Mouse (Mus musculus) stomach, postnatal 0 days (tissue): ENCODE results near the gene Ptges3. TPM values are rescaled to one million over a fixed set of nuclear protein-coding genes. Genes with fewer than 3 reads are reported as not detected.
A peak's percentile ranks its signal among the peaks of the same experiment; 100 is the strongest.

Experiments used
- ATAC-seq: fragments of 200-750 bp; cut with Nextera tagmentation; 2 replicates; pipeline ENCODE4 v1.8.0; 2017; ENCODE audit not compliant: low FRiP score, low TSS enrichment
- DNase-seq: peaks from one replicate; pipeline ENCODE4 v3.0.0-alpha.2; 2016; ENCODE audit warnings: low spot score
- H3K27ac ChIP-seq: fragments of 300-500 bp; sonication (generic); replicated peaks from 2 replicates; pipeline ENCODE4 v1.5.1; 2014; ENCODE audit warnings: mild to moderate bottlenecking, control low read depth
- H3K27me3 ChIP-seq: fragments of 300-500 bp; sonication (generic); 2 replicates; pipeline ENCODE4 v1.6.1; 2014; ENCODE audit warnings: low read length; ENCODE audit not compliant: control insufficient read depth, insufficient read depth
- H3K36me3 ChIP-seq: fragments of 300-500 bp; sonication (generic); 2 replicates; pipeline ENCODE4 v1.6.1; 2014; ENCODE audit warnings: low read length, mixed read lengths; ENCODE audit not compliant: control insufficient read depth, insufficient read depth
- H3K4me1 ChIP-seq: fragments of 300-500 bp; sonication (generic); replicated peaks from 2 replicates; pipeline ENCODE4 v1.6.1; 2014; ENCODE audit warnings: antibody characterized with exemption; ENCODE audit not compliant: control insufficient read depth, insufficient read depth
- H3K4me2 ChIP-seq: fragments of 300-500 bp; sonication (generic); replicated peaks from 2 replicates; pipeline ENCODE4 v1.6.1; 2014; ENCODE audit warnings: low read depth, mild to moderate bottlenecking, control low read depth, moderate library complexity
- H3K4me3 ChIP-seq: fragments of 300-500 bp; sonication (generic); 2 replicates; pipeline ENCODE4 v1.5.1; 2014; ENCODE audit warnings: low read depth, low read length, control low read depth
- H3K9ac ChIP-seq: fragments of 300-500 bp; sonication (generic); 2 replicates; pipeline ENCODE4 v1.6.1; 2014; ENCODE audit warnings: mild to moderate bottlenecking, low read length, control low read depth, mixed read lengths
- H3K9me3 ChIP-seq: fragments of 300-500 bp; sonication (generic); 2 replicates; pipeline ENCODE4 v1.6.1; 2016; ENCODE audit warnings: low read length; ENCODE audit not compliant: control insufficient read depth
- CTCF ChIP-seq: IDR thresholded peaks from 2 replicates; pipeline ENCODE4 v1.5.1; 2016; ENCODE audit warnings: antibody characterized with exemption, low read depth, mild to moderate bottlenecking, moderate library complexity
- EP300 ChIP-seq: optimal IDR thresholded peaks from 2 replicates; pipeline ENCODE3; 2016; ENCODE audit warnings: antibody characterized with exemption
- WGBS: fragments of 180-500 bp; shearing (Covaris S2); extraction: QIAGEN DNeasy Blood & Tissue Kit; methylation state at CpG from one replicate; pipeline ENCODE4 v1.1.7; 2014; 5-methylcytosine and 5-hydroxymethylcytosine counted together
- polyA plus RNA-seq: library from polyadenylated mRNA; unstranded; fragments of >200 nt; fragmentation: Nextera tagmentation; extraction: Ambion mirVana; gene quantifications from 2 replicates; pipeline ENCODE4 v1.2.1, GENCODE M21; 2015

The Ptges3 gene
- polyA plus RNA-seq, result 297 and 316 TPM in 2 replicates

GRCm38 (mm10) chr10:128058601-128059151 is at the start of gene Ptges3:
Ptges3 (plus strand) TSS chr10:128058954.
- H3K27me3 ChIP-seq, result no peaks in the 10 kb centered on the region
- ATAC-seq, result peak; percentile 93
- peak; percentile 63 for TF ChIP-seq EP300
- TF ChIP-seq CTCF, result no peak
- peak; percentile 98 for DNase-seq
- H3K9me3 ChIP-seq, result no peaks in the 10 kb centered on the region
- H3K4me1 ChIP-seq, result no peaks in the 10 kb centered on the region
- H3K27ac ChIP-seq, result peak within 1 kb of the TSS; percentile 98
- H3K36me3 ChIP-seq, result no peaks in the 10 kb centered on the region
- peak within 1 kb of the TSS; percentile 89 for H3K9ac ChIP-seq
- H3K4me2 ChIP-seq, result peak within 1 kb of the TSS; percentile 77
- under 1% methylated on average over 64 of the region's 72 CpGs for WGBS
- H3K4me3 ChIP-seq, result peak within 1 kb of the TSS; percentile 87

GRCm38 (mm10) chr10:128009735-128010134 is 49.0 kb upstream of the Ptges3 start:
- 80% methylated on average over 5 of the region's 5 CpGs for WGBS
- no peak overlapping the region for H3K9ac ChIP-seq
- H3K4me2 ChIP-seq, result no peak overlapping the region
- no peaks in the 10 kb centered on the region for H3K9me3 ChIP-seq
- H3K4me3 ChIP-seq, result no peak overlapping the region
- no peak for TF ChIP-seq CTCF
- no peak for TF ChIP-seq EP300
- DNase-seq, result no peak
- no peaks in the 10 kb centered on the region for H3K4me1 ChIP-seq
- H3K36me3 ChIP-seq, result no peaks in the 10 kb centered on the region
- H3K27me3 ChIP-seq, result no peaks in the 10 kb centered on the region
- ATAC-seq, result no peak
- no peak overlapping the region for H3K27ac ChIP-seq

- ATAC-seq (peak; percentile 90), DNase-seq (peak; percentile 87)
- Histone ChIP-seq H3K4me1 (0 out of 2 replicates have a peak, but pooled peaks cover 2% of the 10 kb centered on the region), H3K4me2 (peak within 1 kb of the TSS; percentile 71), H3K27me3 (no peaks in the 10 kb centered on the region), H3K27ac (0 out of 2 replicates have a peak within 1 kb of the TSS, but pooled peaks have one; percentile 45), H3K4me3 (peak within 1 kb of the TSS; percentile 61), H3K36me3 (no peaks in the 10 kb centered on the region), H3K9ac (peak within 1 kb of the TSS; percentile 62), H3K9me3 (no peaks in the 10 kb centered on the region)
- no peak for TF ChIP-seq CTCF
- TF ChIP-seq EP300, result no peak
- 2% methylated on average over 31 of the region's 31 CpGs for WGBS
Observed at GRCm38 (mm10) chr10:128015068-128015934, 43.5 kb upstream of the Ptges3 start, which contains the start of gene Prim1. Prim1 (plus strand) TSS chr10:128015168.

GRCm38 (mm10) chr10:128022196-128022595 is 36.6 kb upstream of the Ptges3 start:
- WGBS, result 95% methylated on average over 5 of the region's 5 CpGs
- no peaks in the 10 kb centered on the region for H3K9me3 ChIP-seq
- no peak overlapping the region for H3K4me3 ChIP-seq
- H3K9ac ChIP-seq, result no peak overlapping the region
- H3K4me1 ChIP-seq, result no peaks in the 10 kb centered on the region
- DNase-seq, result no peak
- TF ChIP-seq EP300, result no peak
- TF ChIP-seq CTCF, result no peak
- H3K36me3 ChIP-seq, result peaks cover 19% of the 10 kb centered on the region
- H3K4me2 ChIP-seq, result no peak overlapping the region
- no peaks in the 10 kb centered on the region for H3K27me3 ChIP-seq
- no peak for ATAC-seq
- H3K27ac ChIP-seq, result no peak overlapping the region

GRCm38 (mm10) chr10:128023496-128023895 is 35.3 kb upstream of the Ptges3 start:
- H3K4me3 ChIP-seq, result no peak overlapping the region
- H3K9me3 ChIP-seq, result no peaks in the 10 kb centered on the region
- TF ChIP-seq EP300, result no peak
- no peak for TF ChIP-seq CTCF
- DNase-seq (no peak), ATAC-seq (no peak)
- no peak overlapping the region for H3K9ac ChIP-seq
- H3K36me3 ChIP-seq, result peaks cover 19% of the 10 kb centered on the region
- H3K27me3 ChIP-seq, result no peaks in the 10 kb centered on the region
- WGBS, result 93% methylated on average over 10 of the region's 10 CpGs
- H3K4me1 ChIP-seq, result no peaks in the 10 kb centered on the region
- no peak overlapping the region for H3K4me2 ChIP-seq
- H3K27ac ChIP-seq, result no peak overlapping the region

- H3K4me3 ChIP-seq, result no peak overlapping the region
- ATAC-seq (no peak), DNase-seq (no peak)
- no peaks in the 10 kb centered on the region for H3K27me3 ChIP-seq
- H3K4me1 ChIP-seq, result no peaks in the 10 kb centered on the region; the same call in 1 of the 2 replicates
- H3K4me2 ChIP-seq, result no peak overlapping the region
- H3K27ac ChIP-seq, result no peak overlapping the region
- H3K9ac ChIP-seq, result no peak overlapping the region
- TF ChIP-seq CTCF, result no peak
- no peak for TF ChIP-seq EP300
- peaks cover 6% of the 10 kb centered on the region; the same call in 1 of the 2 replicates for H3K36me3 ChIP-seq
- 89% methylated on average over 7 of the region's 7 CpGs for WGBS
- no peaks in the 10 kb centered on the region for H3K9me3 ChIP-seq
Observed at GRCm38 (mm10) chr10:128029931-128030330, 28.8 kb upstream of the Ptges3 start.
